Mouse (Mus musculus) liver, embryonic 11.5 days (tissue): ENCODE results near the gene Klhl21. TPM values are rescaled to one million over a fixed set of nuclear protein-coding genes. Genes with fewer than 3 reads are reported as not detected.

ENCODE experiments used
- ATAC-seq: fragments of 200-750 bp; cut with Nextera tagmentation; replicated peaks from 2 replicates; pipeline ENCODE4 v1.8.0; 2017; ENCODE audit warnings: moderate number of reproducible peaks, mild to moderate bottlenecking, moderate TSS enrichment, moderate library complexity; ENCODE audit not compliant: low FRiP score
- DNase-seq: peaks from one replicate; pipeline ENCODE4 v3.0.0-alpha.2; 2017; ENCODE audit warnings: low spot score
- H3K27ac ChIP-seq: fragments of 300-500 bp; sonication (generic); 2 replicates; pipeline ENCODE4 v1.5.1; 2014; ENCODE audit warnings: mild to moderate bottlenecking, low read depth, low read length, control low read depth
- H3K27me3 ChIP-seq: fragments of 300-500 bp; sonication (generic); replicated peaks from 2 replicates; pipeline ENCODE4 v1.6.1; 2014; ENCODE audit warnings: low read length, mixed read lengths; ENCODE audit not compliant: control insufficient read depth, insufficient read depth
- H3K36me3 ChIP-seq: fragments of 300-500 bp; sonication (generic); 2 replicates; pipeline ENCODE4 v1.6.1; 2014; ENCODE audit warnings: mild to moderate bottlenecking, low read length, moderate library complexity, mixed read lengths; ENCODE audit not compliant: control insufficient read depth, insufficient read depth
- H3K4me1 ChIP-seq: fragments of 300-500 bp; sonication (generic); replicated peaks from 2 replicates; pipeline ENCODE4 v1.6.1; 2014; ENCODE audit warnings: low read length, mixed read lengths; ENCODE audit not compliant: control insufficient read depth, insufficient read depth
- H3K4me2 ChIP-seq: fragments of 300-500 bp; sonication (generic); 2 replicates; pipeline ENCODE4 v1.6.1; 2014; ENCODE audit warnings: mild to moderate bottlenecking, control low read depth, moderate library complexity
- H3K4me3 ChIP-seq: fragments of 300-500 bp; sonication (generic); 2 replicates; pipeline ENCODE4 v1.5.1; 2014; ENCODE audit warnings: low read depth, low read length, control low read depth
- H3K9ac ChIP-seq: fragments of 300-500 bp; sonication (generic); 2 replicates; pipeline ENCODE4 v1.6.1; 2014; ENCODE audit warnings: low read depth, low read length, control low read depth
- H3K9me3 ChIP-seq: fragments of 300-500 bp; sonication (generic); 2 replicates; pipeline ENCODE4 v1.6.1; 2016; ENCODE audit warnings: low read length, inconsistent platforms, mixed read lengths; ENCODE audit not compliant: control insufficient read depth
- WGBS: fragments of 180-500 bp; shearing (Covaris S2); extraction: QIAGEN DNeasy Blood & Tissue Kit; methylation state at CpG from one replicate; pipeline ENCODE4 v1.1.7; 2014; 5-methylcytosine and 5-hydroxymethylcytosine counted together
- polyA plus RNA-seq: library from polyadenylated mRNA; unstranded; fragments of >200 nt; fragmentation: Nextera tagmentation; extraction: Ambion mirVana; gene quantifications from 2 replicates; pipeline ENCODE4 v1.2.1, GENCODE M21; 2014

Gene Klhl21
- polyA plus RNA-seq, 1 experiment from 2014 or later: 9.4 TPM

DNA sequence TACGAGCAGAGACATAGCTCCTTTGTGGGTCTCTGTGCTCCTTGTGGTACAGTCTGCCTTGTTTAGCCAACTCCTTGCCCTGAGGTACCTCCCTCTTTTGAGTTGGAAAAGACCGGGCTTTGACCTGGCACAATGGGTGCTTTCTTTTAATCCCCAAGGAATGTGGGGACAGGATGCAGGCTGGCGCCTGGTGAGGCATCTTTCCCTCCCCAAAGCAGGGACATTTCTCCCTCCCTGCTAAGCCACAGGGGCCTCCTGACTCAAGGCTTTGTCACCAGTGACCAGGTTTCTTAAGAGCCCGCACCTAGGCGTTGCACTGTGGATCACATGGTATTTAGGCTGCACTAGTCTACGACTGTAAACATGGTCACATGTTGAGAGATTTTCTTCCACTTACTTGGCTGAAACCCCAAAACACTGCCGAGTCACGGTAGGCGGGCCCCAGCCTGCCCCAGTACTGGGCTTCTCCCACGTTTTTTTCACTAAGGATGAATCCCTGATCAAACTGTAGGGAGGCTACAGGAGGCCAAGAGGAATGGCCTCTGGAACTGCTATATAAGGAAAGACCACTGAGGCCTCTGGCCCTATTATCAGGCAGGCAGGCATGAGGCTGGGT, 1.6 kb downstream of the Klhl21 start:
- DNase-seq (peak; percentile 48), ATAC-seq (peak; percentile 35)
- H3K4me3 ChIP-seq: peak overlapping the region; percentile 82
- H3K4me2 ChIP-seq: peak overlapping the region; percentile 100
- peaks cover 18% of the 10 kb centered on the region for H3K36me3 ChIP-seq
- H3K27me3 ChIP-seq: peaks cover 4% of the 10 kb centered on the region
- peak overlapping the region; percentile 84 for H3K9ac ChIP-seq
- no peaks in the 10 kb centered on the region for H3K9me3 ChIP-seq
- WGBS: 2% methylated on average over 10 of the region's 10 CpGs
- peak overlapping the region; percentile 70 for H3K27ac ChIP-seq
- peaks cover 28% of the 10 kb centered on the region for H3K4me1 ChIP-seq

DNA sequence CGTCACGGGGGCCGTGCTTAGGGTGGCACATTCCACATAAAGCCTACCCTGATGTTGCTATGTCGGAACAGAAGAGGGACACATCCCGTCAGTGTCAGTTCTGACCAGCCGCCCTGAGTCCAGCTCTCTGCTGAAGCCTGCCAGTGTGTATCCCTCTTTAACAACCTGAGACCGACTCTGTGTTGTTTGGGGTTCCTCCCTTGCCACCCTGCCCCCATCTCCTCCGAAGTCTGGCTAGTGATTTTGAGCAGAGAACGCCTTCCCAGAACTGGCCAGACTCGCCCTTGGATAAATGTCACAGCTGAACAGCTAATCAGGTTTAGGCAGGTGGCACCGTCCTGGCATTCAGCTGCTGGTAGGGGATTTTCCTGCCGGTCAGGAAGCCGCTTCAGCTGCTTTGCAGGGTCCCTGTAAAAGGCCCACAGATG, 2.1 kb downstream of the Klhl21 start:
- no peak; the same call in 1 of the 2 replicates for ATAC-seq
- peaks cover 28% of the 10 kb centered on the region for H3K4me1 ChIP-seq
- peaks cover 23% of the 10 kb centered on the region for H3K36me3 ChIP-seq
- H3K9ac ChIP-seq: peak overlapping the region; percentile 84
- H3K4me2 ChIP-seq: peak overlapping the region; percentile 100
- 9% methylated on average over 13 of the region's 13 CpGs for WGBS
- no peak for DNase-seq
- peak overlapping the region; percentile 82 for H3K4me3 ChIP-seq
- no peaks in the 10 kb centered on the region for H3K9me3 ChIP-seq
- H3K27ac ChIP-seq: peak overlapping the region; percentile 70
- peaks cover 4% of the 10 kb centered on the region for H3K27me3 ChIP-seq

DNA sequence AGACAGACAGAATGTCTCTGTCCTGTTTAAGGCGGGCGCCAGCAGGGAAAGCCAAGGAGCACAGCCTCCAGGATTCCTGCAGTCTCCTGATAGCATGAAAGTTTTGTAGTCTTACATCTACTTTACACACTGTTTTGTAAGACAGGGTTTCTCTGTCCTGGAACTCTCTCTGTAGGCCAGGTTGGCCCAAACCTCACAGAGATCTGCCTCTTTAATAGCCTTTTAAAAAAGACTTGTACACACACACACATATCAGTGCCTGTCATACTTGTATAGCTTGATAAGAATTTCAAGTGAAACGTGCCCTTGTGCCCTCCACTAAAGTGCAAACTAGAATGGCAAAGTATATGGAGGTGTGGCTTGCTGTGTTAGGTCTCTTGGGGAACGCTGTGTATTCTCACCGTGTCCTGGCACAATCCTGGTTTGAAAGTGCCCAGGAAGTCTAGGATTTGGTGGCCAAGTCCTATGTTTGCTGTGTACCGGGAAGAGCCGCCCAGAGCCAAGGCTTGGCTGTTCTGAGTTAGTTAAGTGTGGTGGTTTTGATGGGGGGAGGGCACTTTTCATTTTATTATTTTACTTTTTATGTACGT, 2.7 kb downstream of the Klhl21 start:
- DNase-seq (no peak), ATAC-seq (no peak)
- Histone ChIP-seq H3K9me3 (no peaks in the 10 kb centered on the region), H3K4me3 (peak overlapping the region; percentile 82), H3K9ac (peak overlapping the region; percentile 84), H3K36me3 (peaks cover 27% of the 10 kb centered on the region), H3K27me3 (peaks cover 4% of the 10 kb centered on the region), H3K4me2 (peak overlapping the region; percentile 100), H3K4me1 (peaks cover 28% of the 10 kb centered on the region), H3K27ac (peak overlapping the region; percentile 70)
- WGBS: 67% methylated on average over 8 of the region's 8 CpGs

DNA sequence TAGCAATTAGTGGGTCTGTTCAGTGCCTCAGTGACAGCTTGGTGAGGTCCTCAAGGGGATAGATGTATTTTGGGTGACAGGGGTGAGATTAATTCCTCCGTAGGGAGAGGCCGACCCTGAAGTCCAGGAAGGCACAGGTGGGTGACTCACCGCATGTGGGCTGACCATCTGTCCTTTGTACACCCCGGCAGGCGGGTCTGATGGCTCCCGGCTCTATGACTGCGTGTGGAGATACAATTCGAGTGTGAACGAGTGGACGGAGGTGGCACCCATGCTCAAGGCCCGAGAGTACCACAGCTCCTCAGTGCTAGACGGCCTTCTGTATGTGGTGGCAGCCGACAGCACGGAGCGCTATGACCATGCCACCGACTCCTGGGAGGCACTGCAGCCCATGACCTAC, 3.5 kb downstream of the Klhl21 start:
- WGBS: 93% methylated on average over 16 of the region's 16 CpGs
- H3K4me1 ChIP-seq: peaks cover 28% of the 10 kb centered on the region
- peaks cover 31% of the 10 kb centered on the region for H3K36me3 ChIP-seq

DNA sequence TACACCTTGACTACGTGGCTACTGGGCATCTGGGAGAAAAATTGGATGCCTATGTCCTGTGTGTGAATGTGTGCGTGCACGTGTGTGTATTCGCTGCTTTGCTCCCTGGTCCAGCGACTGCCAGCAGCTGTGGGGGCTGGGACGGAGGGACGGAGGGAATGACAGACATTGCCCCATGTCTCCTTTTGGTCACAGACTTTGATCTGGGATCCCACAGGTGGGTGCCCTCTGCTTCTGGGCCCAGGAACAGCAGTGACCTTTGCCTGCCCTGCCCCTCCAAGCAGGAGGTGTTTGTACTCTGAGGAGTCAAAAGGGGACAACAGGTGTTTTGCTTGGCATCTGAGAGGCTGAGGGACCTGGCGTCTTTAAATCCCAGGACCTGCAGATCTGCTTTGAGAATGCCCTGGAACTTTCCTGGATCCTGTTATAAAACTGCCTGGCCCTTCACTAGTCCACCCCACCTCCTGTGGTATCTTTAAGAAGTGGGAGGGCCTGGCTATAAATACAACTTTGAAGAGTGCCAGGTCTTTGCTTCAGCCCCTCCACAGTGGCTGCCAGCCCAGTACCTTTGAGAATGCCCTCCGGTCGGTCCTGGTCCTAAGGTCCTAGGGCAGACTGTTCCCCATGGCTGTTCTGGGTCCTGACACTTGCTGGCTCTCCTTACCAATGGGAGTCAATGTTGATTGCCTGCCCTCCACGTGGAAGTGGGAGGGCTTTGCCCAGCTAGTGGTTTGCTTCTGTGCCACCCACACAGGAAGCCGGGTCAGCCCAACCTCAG, 4.6 kb downstream of the Klhl21 start:
- Histone ChIP-seq H3K4me3 (no peak overlapping the region), H3K36me3 (peaks cover 33% of the 10 kb centered on the region), H3K4me1 (peaks cover 23% of the 10 kb centered on the region)

More for the DNA sequence above, 3.5 kb downstream of the Klhl21 start:
- Histone ChIP-seq H3K27me3 (peaks cover 4% of the 10 kb centered on the region), H3K4me2 (no peak overlapping the region; the same call in 1 of the 2 replicates), H3K27ac (no peak overlapping the region), H3K4me3 (no peak overlapping the region), H3K9ac (no peak overlapping the region), H3K9me3 (no peaks in the 10 kb centered on the region)
- DNase-seq (no peak), ATAC-seq (no peak)

DNA sequence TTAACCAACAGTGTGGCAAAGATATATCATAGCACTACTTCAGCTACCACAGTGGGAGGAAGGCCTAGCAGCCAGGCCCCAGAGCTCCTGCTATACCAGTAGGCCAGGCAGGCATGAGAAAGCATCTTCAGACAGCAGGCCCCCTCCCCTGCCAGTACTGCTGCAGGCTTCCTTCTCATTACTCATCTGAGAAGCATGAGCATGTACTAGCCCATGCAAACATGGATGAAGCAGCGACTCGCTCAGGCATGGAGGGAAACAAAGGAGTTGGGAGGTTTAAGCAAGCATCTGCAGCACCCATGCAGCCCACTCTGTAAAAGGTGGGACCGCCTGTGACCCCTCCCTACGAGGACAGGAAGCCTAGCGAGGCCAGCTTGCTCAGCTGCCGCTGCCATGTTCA, 10.5 kb downstream of the Klhl21 start:
- no peaks in the 10 kb centered on the region for H3K4me1 ChIP-seq
- no peak overlapping the region for H3K9ac ChIP-seq
- H3K9me3 ChIP-seq: no peaks in the 10 kb centered on the region
- no peak for ATAC-seq
- H3K4me3 ChIP-seq: no peak overlapping the region
- H3K27ac ChIP-seq: no peak overlapping the region
- WGBS: 85% methylated on average over 6 of the region's 6 CpGs
- H3K36me3 ChIP-seq: peaks cover 55% of the 10 kb centered on the region
- no peak overlapping the region for H3K4me2 ChIP-seq
- no peaks in the 10 kb centered on the region for H3K27me3 ChIP-seq
- DNase-seq: no peak

More for the DNA sequence above, 4.6 kb downstream of the Klhl21 start:
- ATAC-seq: no peak
- no peak overlapping the region for H3K9ac ChIP-seq
- WGBS: 85% methylated on average over 12 of the region's 12 CpGs
- no peaks in the 10 kb centered on the region for H3K27me3 ChIP-seq
- no peak for DNase-seq
- no peak overlapping the region for H3K4me2 ChIP-seq
- H3K9me3 ChIP-seq: no peaks in the 10 kb centered on the region
- H3K27ac ChIP-seq: no peak overlapping the region

DNA sequence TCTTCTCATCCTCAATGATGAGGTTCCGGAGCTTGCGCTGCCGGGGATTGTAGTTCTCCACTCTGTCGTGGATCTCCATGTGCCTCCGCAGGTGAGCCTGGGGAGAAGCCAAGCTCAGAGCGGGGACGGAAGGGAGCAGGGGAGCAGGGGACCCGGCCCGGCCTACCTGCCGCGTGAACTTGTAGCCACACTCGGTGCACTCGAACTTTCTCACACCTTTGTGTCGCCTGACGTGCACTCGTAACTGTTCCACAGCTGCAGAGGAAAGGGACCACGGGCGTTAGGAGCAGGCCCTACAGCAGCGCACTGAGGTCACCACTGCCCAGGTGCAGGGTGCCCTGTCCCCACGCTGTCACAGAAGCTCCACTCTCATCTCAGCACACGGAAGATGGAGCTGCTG, 11.4 kb downstream of the Klhl21 start:
- Histone ChIP-seq H3K4me1 (peaks cover 9% of the 10 kb centered on the region), H3K4me2 (no peak overlapping the region), H3K36me3 (peaks cover 51% of the 10 kb centered on the region), H3K27me3 (no peaks in the 10 kb centered on the region), H3K4me3 (no peak overlapping the region), H3K9ac (no peak overlapping the region), H3K9me3 (no peaks in the 10 kb centered on the region), H3K27ac (no peak overlapping the region)
- 92% methylated on average over 21 of the region's 21 CpGs for WGBS
- DNase-seq (no peak), ATAC-seq (no peak)

DNA sequence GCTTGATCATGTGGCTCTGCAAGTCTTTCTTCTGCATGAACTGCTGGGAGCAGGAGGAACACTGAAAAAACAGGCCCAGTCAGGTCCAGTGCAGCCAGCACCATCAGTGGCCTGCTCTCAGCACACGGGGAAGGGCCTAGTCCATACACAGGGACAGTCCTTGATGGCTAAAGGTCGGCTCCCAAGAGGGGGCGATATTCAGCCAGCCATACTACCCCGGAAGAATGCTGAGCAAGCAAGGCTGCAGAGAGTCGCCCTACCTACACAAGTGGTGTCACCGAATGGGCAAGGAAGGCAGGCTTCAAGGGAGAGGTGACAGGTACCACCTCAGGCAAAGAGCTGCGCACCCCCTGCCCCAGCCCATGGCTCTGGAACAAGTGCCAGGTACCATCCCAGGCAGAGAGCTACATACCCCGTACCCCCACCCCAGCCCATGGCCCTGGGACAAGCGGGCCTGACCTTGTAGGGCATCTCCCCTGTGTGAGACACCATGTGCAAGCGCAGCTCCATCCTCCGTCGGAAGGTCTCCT, 13.0 kb downstream of the Klhl21 start:
- ATAC-seq: no peak

More for the DNA sequence above, 13.0 kb downstream of the Klhl21 start:
- 77% methylated on average over 12 of the region's 12 CpGs for WGBS
- Histone ChIP-seq H3K36me3 (peaks cover 44% of the 10 kb centered on the region), H3K27me3 (no peaks in the 10 kb centered on the region), H3K4me3 (no peak overlapping the region), H3K27ac (no peak overlapping the region), H3K4me2 (no peak overlapping the region), H3K9me3 (no peaks in the 10 kb centered on the region), H3K9ac (no peak overlapping the region), H3K4me1 (peaks cover 24% of the 10 kb centered on the region)
- no peak for DNase-seq
